Mouse (Mus musculus) T-cell, adult 2 months (primary cell): Measurements from ENCODE around the gene Tnfrsf14.

ENCODE experiments used
- DNase-seq: peaks from one replicate; pipeline ENCODE4 v3.0.0; 2022; ENCODE audit warnings: low spot score

Gene Tnfrsf14

DNA sequence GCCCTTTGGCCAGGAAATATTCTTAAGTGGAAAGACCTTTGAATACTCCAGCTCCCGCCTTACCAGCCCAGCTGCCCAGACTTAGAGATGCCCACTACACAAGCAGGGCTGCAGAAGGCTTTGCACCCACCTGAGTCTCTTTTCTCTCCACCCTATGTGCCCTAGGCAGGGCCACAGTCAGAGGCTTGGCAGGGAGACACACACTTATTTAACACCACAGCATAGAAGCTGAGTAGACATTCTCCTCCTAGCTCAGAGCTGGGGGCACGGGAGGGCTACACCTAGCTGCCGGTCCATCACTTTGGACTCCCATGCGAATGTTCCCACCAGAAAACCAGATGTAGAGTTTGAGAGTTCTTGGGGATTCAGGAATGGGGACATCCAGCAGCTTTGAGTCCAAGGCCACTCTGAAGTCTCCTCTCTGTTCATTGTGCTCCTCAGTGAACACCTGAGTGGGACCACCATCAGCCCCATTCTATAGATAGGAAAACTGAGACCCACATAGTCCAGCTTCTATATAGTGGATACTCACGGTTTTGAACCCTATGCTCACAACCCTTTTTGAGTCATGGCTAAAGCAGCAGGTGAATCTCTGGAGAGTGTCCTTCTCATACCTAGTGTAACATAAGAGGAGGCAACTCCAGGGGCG, 20.7 kb upstream of the Tnfrsf14 start:
- no peak for DNase-seq

DNA sequence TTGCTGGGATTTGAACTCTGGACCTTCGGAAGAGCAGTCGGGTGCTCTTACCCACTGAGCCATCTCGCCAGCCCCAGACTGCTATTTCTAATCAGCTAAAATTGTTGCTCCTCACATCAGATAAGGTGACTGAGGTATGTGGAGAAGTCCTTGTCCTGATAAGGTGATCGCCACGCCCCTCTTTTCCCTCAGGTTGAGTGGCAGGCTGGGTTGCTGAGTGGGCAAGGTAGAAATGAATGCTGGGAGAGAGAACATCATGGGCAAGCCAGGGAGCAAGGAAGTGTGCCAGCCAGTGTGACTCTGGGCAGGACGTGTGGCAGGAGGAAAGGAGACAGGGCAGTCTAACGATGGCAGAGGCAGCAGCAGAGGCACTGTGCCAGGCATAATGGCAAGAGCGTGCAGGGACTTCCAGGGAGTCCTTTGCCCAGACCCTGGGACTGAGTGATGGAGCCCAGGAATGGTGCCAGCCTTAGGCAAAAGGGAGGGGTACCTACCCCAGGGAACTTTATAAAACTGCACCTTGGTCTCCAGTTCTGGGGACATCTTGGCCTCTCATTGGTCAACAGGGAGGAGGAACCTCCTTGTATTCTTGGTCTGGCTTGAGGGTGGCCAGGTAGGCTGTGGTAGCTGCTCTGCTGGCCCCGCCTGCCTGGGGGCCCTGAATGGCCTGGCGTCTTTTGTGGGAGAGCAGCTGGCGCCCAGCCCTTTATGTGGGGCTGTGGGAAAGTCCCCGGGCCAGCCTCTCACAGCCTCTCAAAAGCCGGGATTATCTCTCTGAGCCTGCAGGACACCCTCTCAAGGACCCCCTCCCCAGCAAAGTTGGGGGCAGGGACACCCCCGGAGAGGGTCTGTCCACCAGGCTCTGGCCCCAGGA, 19.9 kb upstream of the Tnfrsf14 start:
- no peak for DNase-seq

- DNase-seq, result no peak
These were observed 18.0 kb upstream of the Tnfrsf14 start for GRCm38 (mm10) chr4:154946319-154946718.

DNA sequence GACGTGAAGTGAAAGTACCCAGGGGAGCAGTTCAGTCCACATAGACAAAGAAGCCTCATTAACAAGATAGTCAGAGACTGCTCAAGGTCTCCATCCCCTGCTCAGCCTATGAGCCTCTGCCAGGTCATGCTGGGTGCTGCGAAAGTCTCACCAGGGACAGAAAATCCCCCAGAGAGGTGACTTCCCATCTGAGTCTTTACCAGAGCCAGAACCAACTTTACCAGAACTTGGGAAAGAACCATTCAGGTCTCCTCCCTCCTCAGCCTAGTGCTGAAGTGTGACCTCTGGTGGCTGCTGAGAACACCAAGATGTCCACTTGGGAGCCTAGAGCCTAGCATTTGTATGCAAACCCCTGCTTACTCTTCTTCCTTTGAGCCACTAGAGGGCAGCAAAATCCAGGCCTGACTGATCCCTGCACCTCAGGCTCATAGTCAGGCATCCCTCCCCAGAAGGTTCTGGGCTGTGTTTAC, 15.8 kb upstream of the Tnfrsf14 start:
- DNase-seq, result peak; percentile 84

DNA sequence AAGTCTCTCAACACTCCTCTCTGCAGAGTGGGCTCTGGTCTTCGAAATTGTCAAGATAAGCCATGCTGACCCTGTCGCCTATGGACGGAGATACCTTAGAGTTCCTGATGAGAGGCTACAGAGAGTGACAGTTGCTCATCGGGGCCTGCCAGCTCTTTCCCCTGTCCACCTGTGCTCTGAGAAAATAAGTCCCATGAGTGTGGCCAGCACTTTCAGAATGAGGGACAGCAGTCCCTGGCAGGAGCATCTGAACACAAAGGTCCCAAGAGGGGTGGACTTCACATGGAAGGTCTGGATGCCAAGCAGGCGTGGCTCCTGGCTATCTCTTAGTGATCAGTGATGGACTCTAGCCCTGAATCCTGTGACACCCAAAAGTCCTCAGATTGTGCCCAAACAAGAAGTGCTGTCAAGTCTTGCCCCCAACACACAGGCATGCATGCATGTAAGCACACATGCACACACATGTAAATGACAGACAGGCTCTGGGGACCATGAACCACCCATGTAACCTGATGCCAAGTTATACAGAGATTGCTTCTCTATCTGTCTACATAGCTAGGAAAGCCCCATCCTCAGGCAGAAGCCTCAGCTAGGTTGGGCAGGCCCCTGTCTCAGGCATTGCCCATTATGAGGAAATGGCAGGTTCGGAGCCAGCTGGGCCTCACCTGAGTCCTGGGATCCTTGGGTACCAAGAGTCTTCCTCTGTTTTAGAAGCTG, 15.1 kb upstream of the Tnfrsf14 start:
- no peak for DNase-seq

DNA sequence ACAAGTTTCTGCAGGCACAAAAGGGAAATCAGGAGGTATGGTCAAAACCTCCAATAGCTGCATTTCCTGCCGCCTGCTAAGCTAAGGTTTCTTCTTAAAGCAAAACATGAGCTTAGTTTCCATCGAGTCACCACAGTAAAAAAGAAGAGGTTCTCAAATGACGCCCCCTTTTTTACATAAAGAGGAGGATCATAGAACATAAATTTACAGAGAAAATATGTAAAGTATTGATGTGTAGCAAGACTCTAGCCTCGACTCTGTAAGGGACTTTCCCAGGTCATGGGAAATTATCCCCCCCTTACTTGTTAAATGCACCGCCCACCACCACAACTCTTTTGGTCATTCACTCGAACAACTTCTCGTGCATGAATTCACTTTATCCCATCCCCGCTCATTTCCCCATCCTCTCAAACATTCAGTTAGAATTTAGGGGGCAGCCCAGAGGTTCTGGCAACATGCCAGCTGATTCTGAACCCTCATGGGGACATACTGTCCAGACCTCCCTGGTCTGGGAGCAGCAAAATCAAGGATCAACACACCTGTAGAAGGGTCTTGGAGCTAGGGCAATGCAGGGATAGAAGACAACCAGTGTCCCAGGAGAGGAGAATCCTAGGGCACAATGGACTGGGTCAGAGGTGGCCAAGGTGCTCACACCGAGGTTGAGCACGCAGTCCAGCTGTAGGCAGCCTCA, 14.4 kb upstream of the Tnfrsf14 start:
- DNase-seq, result peak; percentile 46

- no peak for DNase-seq
These were observed 13.5 kb upstream of the Tnfrsf14 start for GRCm38 (mm10) chr4:154941831-154942230.

GRCm38 (mm10) chr4:154940156-154940555, 11.8 kb upstream of the Tnfrsf14 start:
- no peak for DNase-seq

GRCm38 (mm10) chr4:154937746-154938145, 9.4 kb upstream of the Tnfrsf14 start:
- no peak for DNase-seq

- peak; percentile 92 for DNase-seq
These were observed 8.3 kb upstream of the Tnfrsf14 start for GRCm38 (mm10) chr4:154936542-154937255.

- peak; percentile 81 for DNase-seq
These were observed 7.4 kb upstream of the Tnfrsf14 start for GRCm38 (mm10) chr4:154935788-154936187.

DNA sequence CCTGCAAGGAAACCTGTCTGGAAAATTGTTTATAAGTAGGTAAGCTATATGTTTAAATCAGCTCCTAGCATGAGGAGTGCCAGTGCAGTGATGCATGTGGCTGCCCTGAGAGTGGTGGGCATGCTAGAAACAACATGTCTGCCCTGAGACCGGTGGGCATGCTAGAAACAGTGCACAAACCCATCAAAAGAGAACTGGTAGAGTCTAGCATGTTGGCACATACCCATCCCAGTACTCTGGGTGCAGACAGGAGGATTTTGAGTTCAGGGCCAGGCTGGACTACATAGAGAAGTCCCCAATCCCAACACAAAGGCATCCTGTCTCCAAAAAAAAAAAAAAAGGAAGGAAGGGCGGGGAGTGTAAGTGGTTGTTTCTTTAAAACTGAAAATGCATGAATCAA, 6.4 kb upstream of the Tnfrsf14 start:
- DNase-seq, result no peak

DNA sequence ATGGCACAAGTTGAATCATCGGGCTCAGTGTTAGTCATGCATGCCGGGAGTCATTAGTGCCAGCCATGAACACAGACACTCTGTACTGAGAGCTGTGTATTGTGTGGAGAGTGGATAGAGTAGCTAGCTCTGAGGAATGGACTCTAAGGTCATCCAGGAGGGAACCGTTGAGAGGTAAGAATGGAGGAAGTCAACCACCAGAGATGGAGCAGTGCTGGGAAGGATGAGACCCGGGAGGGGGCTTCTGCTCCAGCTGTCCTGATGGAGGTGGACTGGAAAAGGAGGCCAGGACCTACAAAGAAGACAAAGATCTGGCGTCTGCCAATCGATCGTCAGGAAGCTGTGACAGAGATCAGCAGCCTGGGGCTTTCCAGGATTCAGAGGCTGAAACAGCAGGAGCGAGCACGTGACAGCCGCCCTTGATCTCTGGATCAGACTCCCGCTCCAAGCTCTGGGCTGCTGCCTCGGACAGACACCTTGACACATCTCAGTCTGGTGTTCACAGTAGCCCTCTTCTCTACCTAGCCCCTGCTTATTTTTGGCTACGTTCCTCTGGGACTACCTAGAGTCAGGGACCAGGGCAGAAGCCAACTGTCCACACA, 5.0 kb upstream of the Tnfrsf14 start:
- DNase-seq, result no peak

- DNase-seq, result no peak
These were observed 811 bp upstream of the Tnfrsf14 start for GRCm38 (mm10) chr4:154929088-154929660.

GRCm38 (mm10) chr4:154927899-154928337, 445 bp downstream of the Tnfrsf14 start:
- peak; percentile 61 for DNase-seq

- DNase-seq, result no peak
These were observed 1.1 kb downstream of the Tnfrsf14 start for GRCm38 (mm10) chr4:154926969-154927898.

- DNase-seq, result peak; percentile 49
These were observed 3.0 kb downstream of the Tnfrsf14 start for GRCm38 (mm10) chr4:154925413-154925812.

- no peak for DNase-seq
These were observed 5.4 kb downstream of the Tnfrsf14 start for GRCm38 (mm10) chr4:154922931-154923330.

- DNase-seq, result no peak
These were observed 6.1 kb downstream of the Tnfrsf14 start for GRCm38 (mm10) chr4:154922291-154922690.
